Mouse (Mus musculus) WW6 (cell line): ENCODE data around the gene Caskin2.
"Not testable (repeated sequence)": the region's sequence is repeated elsewhere in the genome, so short reads cannot be mapped to it uniquely, and the experiment has no call there.

Experiments
- DNase-seq: peaks from one replicate; pipeline ENCODE4 v3.0.0-alpha.2; 2013; ENCODE audit warnings: low read depth, low spot score

Caskin2 gene

GRCm38 (mm10) chr11:115765103-115765606 is 48.3 kb downstream of the Caskin2 start, which contains the start of gene Tmem94:
Gene Tmem94, plus strand, starts transcription at chr11:115765433.
- DNase-seq = peak; percentile 99

- no peak for DNase-seq
These were observed 48.7 kb downstream of the Caskin2 start for GRCm38 (mm10) chr11:115764698-115765097.

- not testable (repeated sequence) for DNase-seq
These were observed 51.3 kb downstream of the Caskin2 start for GRCm38 (mm10) chr11:115762176-115762575.

GRCm38 (mm10) chr11:115753485-115753884 is 60.0 kb downstream of the Caskin2 start:
- DNase-seq = no peak

- DNase-seq = no peak
These were observed 60.8 kb downstream of the Caskin2 start for GRCm38 (mm10) chr11:115752653-115753052.

GRCm38 (mm10) chr11:115751725-115752124 is 61.7 kb downstream of the Caskin2 start:
- DNase-seq = no peak

GRCm38 (mm10) chr11:115749834-115750233 is 63.6 kb downstream of the Caskin2 start:
- DNase-seq = no peak
